Mouse (Mus musculus) neutrophil, adult 83 days (primary cell): ENCODE data around the gene Ap1m2. TPM values are rescaled to one million over a fixed set of nuclear protein-coding genes. Genes with fewer than 3 reads are reported as not detected.

Experiments used
- total RNA-seq, 2 experiments: library from RNA; stranded (reverse); gene quantifications; one replicate each; pipeline ENCODE4 v1.2.4; 2023

Gene Ap1m2
- total RNA-seq = 1 to 10 TPM; 3.4 to 4.2 TPM

DNA sequence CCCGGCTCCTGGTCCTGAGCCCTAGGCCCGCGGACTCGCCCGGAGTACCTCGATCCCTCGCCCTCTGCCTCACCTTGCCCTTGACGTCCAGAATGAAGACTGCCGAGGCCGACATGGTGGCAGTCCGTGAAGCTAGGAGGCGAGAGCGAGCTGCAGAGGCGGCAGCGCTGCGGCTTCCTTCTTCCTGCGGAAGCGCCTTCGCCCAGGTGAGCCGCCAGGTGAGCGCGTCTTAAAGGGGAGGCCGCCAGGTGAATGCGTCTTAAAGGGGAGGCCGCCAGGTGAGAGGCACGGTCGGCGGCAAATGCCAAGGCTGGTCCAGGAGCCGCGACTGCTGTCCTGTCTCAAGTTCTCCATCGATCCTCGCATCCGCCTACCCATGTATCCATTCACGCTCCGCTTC, at the start of gene Ap1m2:
Gene Ap1m2 (minus strand): TSS at position 204 of the 400 bp plus-strand sequence.

GRCm38 (mm10) chr9:21320619-21321512, 8.7 kb upstream of the Ap1m2 start, which contains the start of gene Slc44a2:
Gene Slc44a2 (plus strand): TSS chr9:21320698.

GRCm38 (mm10) chr9:21291022-21291787, 20.9 kb downstream of the Ap1m2 start, which contains the start of gene Cdkn2d:
Gene Cdkn2d (minus strand): TSS chr9:21291407.

DNA sequence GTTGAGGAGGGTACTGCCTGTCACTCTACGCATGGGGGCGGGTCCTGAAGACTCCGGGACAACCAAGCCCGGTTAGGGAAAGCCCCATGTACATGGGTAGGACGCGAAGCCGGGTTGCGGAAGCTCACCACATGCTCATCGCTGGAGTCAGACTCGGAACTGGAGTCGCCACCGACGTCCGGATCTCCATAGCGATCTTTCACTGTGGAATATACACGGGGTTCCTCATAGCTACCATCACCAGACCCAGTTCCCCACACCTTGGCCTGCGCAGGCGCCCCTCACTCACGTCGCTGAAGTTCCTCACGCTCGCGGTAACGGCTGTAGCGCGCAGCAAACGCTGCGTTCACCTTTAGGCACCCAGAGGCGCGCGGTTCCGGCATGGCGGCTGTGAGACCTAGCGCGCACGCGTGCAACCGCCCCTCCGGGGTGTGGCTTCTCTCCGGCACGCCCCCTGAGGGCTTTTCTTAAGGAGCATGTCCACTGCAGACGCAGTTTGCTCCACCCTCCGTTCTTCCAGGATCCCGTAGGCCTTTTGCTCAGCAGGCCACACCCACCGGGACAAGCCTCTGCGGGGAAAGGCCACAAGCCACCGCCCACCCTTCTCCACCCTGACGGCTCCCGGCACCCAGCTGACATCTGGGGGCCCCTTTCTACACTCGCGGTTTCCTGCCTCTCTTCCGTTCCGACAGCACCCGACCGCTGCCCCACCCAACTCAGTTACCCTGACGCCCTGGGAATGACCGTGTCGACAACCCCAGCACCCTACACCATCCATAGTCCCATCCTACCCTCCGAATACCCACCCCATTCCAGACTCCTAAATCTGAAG, 24.4 kb downstream of the Ap1m2 start, which contains the start of gene Kri1:
Gene Kri1 (minus strand): TSS at position 399 of the 832 bp plus-strand sequence.

GRCm38 (mm10) chr9:21265000-21265561, 47.1 kb downstream of the Ap1m2 start, which contains the start of gene Atg4d:
Gene Atg4d (plus strand): TSS chr9:21265293.

GRCm38 (mm10) chr9:21248326-21248725, 63.8 kb downstream of the Ap1m2 start, which contains the start of gene S1pr5:
Gene S1pr5 (minus strand): TSS chr9:21248443.

Other genes starting within 250 kb of the Ap1m2 start
- not detected for gene Zglp1, start 245.2 kb downstream of the Ap1m2 start, total RNA-seq
- gene Gm49373, start 239.2 kb downstream of the Ap1m2 start, total RNA-seq = under 1 TPM; 0.26 to 0.44 TPM
- gene Fdx1l, start 238.7 kb downstream of the Ap1m2 start, total RNA-seq = 1 to 10 TPM; 6.6 to 8.3 TPM
- gene Gm38431, start 220.3 kb downstream of the Ap1m2 start, total RNA-seq = 1 to 10 TPM; 2.1 to 3.0 TPM
- 10 to 100 TPM; 51.8 to 54.5 TPM for gene Raver1, start 220.3 kb downstream of the Ap1m2 start, total RNA-seq
- gene Tyk2, start 181.1 kb downstream of the Ap1m2 start, total RNA-seq = 10 to 100 TPM; 44.2 to 48.6 TPM
- gene Cdc37, start 162.4 kb downstream of the Ap1m2 start, total RNA-seq = 10 to 100 TPM; 76.1 to 82.1 TPM
- 1 to 10 TPM; 5.7 to 7.2 TPM for gene Pde4a, start 146.6 kb downstream of the Ap1m2 start, total RNA-seq
- 10 to 100 TPM; 25.5 to 28.8 TPM for gene Keap1, start 73.0 kb downstream of the Ap1m2 start, total RNA-seq
- 1 to 10 TPM; 2.3 to 3.9 TPM for gene S1pr5, start 63.9 kb downstream of the Ap1m2 start, total RNA-seq
- gene Atg4d, start 47.0 kb downstream of the Ap1m2 start, total RNA-seq = 10 to 100 TPM; 42.2 to 45.0 TPM
- 10 to 100 TPM; 92.2 to 97.0 TPM for gene Kri1, start 24.4 kb downstream of the Ap1m2 start, total RNA-seq
- 100 to 1,000 TPM; 105 to 122 TPM for gene Cdkn2d, start 20.9 kb downstream of the Ap1m2 start, total RNA-seq
- gene Slc44a2, start 8.4 kb upstream of the Ap1m2 start, total RNA-seq = 100 to 1,000 TPM; 130 to 139 TPM
- gene Ilf3, start 55.5 kb upstream of the Ap1m2 start, total RNA-seq = 10 to 100 TPM; 33.6 to 41.6 TPM
- 10 to 100 TPM; 15.2 to 17.4 TPM for gene Qtrt1, start 99.5 kb upstream of the Ap1m2 start, total RNA-seq
- 100 to 1,000 TPM; 226 to 246 TPM for gene Dnm2, start 112.6 kb upstream of the Ap1m2 start, total RNA-seq
- 1 to 10 TPM; 5.6 to 6.5 TPM for gene Tmed1, start 197.9 kb upstream of the Ap1m2 start, total RNA-seq
- 100 to 1,000 TPM; 219 to 227 TPM for gene AB124611, start 213.8 kb upstream of the Ap1m2 start, total RNA-seq
- gene Carm1, start 234.6 kb upstream of the Ap1m2 start, total RNA-seq = 10 to 100 TPM; 34.6 to 37.5 TPM